Mouse (Mus musculus): ENCODE measurements at regions not wholly inside any gene's neighbourhood (a gene's known extent, or its start where the extent isn't known, plus 50 kb on each side); places are given as distances from the start of the nearest gene placed in this dataset.
A peak's percentile ranks its signal among the peaks of the same experiment; 100 is the strongest.

DNA sequence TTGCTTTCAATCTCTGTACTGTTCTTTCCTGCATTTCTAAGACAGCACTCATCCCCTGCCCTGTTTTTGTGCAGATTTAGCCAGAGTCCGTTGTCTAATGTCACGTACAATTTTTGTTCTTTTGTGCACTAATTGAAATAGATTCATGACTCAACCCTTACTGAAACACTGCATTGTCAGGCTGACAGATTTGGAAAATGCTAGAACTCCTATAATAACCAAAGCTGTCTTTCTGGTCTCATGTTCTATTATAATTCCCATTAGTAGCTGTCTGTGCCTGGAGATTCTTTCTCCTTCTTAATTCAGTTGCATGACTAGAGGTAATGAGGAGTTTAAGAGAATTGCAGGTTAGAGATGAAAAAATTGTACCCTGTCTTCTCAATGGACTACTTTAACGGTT is 158.6 kb downstream of the Edn1 start:
- no peaks in the 10 kb centered on the region for H3K4me1 ChIP-seq (ENCODE audit: control insufficient read depth, insufficient read depth, low read length)
- no peak overlapping the region for H3K4me3 ChIP-seq (ENCODE audit: low read depth, low read length)
- no peak overlapping the region for H3K4me2 ChIP-seq (ENCODE audit: low read depth, low read length)
- DNase-seq (ENCODE audit: low spot score) (no peak), ATAC-seq (replicated peaks; ENCODE audit: insufficient number of reproducible peaks, low FRiP score, low TSS enrichment, low read depth) (no peak)
- H3K9me3 ChIP-seq (replicated peaks; ENCODE audit: control insufficient read depth, low read length) = no peaks in the 10 kb centered on the region
- H3K27me3 ChIP-seq (ENCODE audit: control insufficient read depth, insufficient read depth, low read length) = no peaks in the 10 kb centered on the region
- no peak overlapping the region for H3K27ac ChIP-seq (replicated peaks; ENCODE audit: low read depth, low read length)
- no peak overlapping the region for H3K9ac ChIP-seq (replicated peaks; ENCODE audit: low read length)
- no peaks in the 10 kb centered on the region for H3K36me3 ChIP-seq (replicated peaks; ENCODE audit: control insufficient read depth, insufficient read depth, low read depth, low read length)
- WGBS = 74% methylated on average over 3 of the region's 3 CpGs

DNA sequence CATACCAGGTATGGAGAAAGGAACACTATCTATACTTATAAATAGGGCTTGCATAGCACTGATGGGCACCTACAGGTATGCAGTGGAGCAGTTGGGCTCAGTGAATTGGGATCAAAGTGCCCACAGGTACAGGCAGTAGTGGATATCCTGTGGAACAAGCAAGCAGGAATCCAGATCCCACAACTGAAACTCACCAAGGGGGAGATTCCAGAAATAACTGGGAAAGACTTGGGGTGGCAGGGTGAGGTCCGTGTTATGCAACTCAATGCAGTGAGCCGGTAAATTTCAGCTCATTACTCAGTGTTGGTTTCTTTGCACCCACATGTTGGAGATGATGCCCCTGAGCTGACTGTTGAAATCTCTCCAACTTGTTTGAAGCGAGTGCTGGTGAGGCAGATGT is 177.5 kb downstream of the Edn1 start:
- 84% methylated on average over 3 of the region's 3 CpGs for WGBS

DNA sequence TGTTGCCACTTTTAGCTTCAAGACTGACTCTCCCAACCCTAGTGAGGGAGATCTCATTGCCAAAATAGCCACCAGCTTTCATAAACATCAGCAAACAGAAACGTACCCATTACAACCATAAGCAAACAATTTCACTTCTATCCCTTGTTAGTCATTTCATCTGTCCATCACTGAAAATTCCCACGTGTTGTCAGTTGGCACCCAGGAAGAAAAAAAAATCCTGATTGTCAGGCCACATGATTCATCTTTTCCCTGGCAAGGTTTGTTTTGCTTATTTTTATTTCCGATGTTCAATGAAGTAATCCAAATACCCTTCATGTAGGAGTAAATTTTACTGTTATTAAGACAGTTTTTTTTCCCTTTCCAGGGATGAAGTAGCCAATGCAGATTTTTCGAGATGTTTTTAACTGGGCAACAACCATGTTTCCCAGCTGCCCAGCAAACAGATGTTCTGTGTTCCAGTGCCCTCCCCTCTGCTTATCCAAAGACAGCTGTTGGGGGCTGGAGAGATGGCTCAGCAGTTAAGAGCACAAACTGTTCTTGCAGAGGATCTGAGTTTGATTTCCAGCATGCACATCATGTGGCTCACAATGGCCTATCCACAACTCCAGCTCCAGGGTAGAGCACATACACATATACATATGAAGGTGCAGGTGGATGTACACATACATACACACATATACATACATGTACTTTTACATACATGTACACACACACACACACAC is 189.3 kb upstream of the Phactr1 start:
- Histone ChIP-seq H3K36me3 (replicated peaks; ENCODE audit: control insufficient read depth, insufficient read depth, low read depth, low read length) (no peaks in the 10 kb centered on the region), H3K4me1 (ENCODE audit: control insufficient read depth, insufficient read depth, low read length) (no peaks in the 10 kb centered on the region), H3K27me3 (ENCODE audit: control insufficient read depth, insufficient read depth, low read length) (no peaks in the 10 kb centered on the region), H3K9ac (replicated peaks; ENCODE audit: low read length) (no peak overlapping the region), H3K4me2 (ENCODE audit: low read depth, low read length) (no peak overlapping the region), H3K9me3 (replicated peaks; ENCODE audit: control insufficient read depth, low read length) (no peaks in the 10 kb centered on the region), H3K4me3 (ENCODE audit: low read depth, low read length) (no peak overlapping the region), H3K27ac (replicated peaks; ENCODE audit: low read depth, low read length) (no peak overlapping the region)
- WGBS = 72% methylated on average over 4 of the region's 4 CpGs
- ATAC-seq (replicated peaks; ENCODE audit: insufficient number of reproducible peaks, low FRiP score, low TSS enrichment, low read depth) = no peak
- DNase-seq (ENCODE audit: low spot score) = no peak

More for the DNA sequence above, 177.5 kb downstream of the Edn1 start:
- Histone ChIP-seq H3K9ac (replicated peaks; ENCODE audit: low read length) (no peak overlapping the region), H3K27me3 (ENCODE audit: control insufficient read depth, insufficient read depth, low read length) (no peaks in the 10 kb centered on the region), H3K4me1 (ENCODE audit: control insufficient read depth, insufficient read depth, low read length) (no peaks in the 10 kb centered on the region), H3K4me3 (ENCODE audit: low read depth, low read length) (no peak overlapping the region), H3K36me3 (replicated peaks; ENCODE audit: control insufficient read depth, insufficient read depth, low read depth, low read length) (no peaks in the 10 kb centered on the region), H3K4me2 (ENCODE audit: low read depth, low read length) (no peak overlapping the region), H3K9me3 (replicated peaks; ENCODE audit: control insufficient read depth, low read length) (no peaks in the 10 kb centered on the region), H3K27ac (replicated peaks; ENCODE audit: low read depth, low read length) (no peak overlapping the region)
- no peak for ATAC-seq (replicated peaks; ENCODE audit: insufficient number of reproducible peaks, low FRiP score, low TSS enrichment, low read depth)
- DNase-seq (ENCODE audit: low spot score) = no peak

DNA sequence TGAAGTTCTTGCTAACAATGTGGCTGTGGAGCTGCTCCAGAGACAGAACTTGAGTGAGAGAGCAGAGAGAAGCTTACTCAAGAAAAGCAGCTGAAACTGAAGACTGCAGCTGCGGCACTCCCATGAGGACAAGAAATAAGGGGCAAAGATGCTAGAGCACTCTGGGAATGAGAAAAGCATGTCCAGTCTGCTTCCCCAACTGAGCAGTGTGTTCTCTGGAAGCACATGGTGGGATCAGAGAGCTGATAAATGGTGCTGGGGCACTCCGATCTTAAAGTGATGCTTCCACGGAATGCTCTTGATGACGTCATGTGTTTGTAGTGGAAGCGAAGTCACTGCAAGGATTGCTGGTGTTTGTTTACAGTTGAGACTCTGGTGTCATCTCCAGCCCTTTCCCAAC is 186.1 kb upstream of the Phactr1 start:
- no peak overlapping the region for H3K4me3 ChIP-seq (ENCODE audit: low read depth, low read length)
- DNase-seq (ENCODE audit: low spot score) (no peak), ATAC-seq (replicated peaks; ENCODE audit: insufficient number of reproducible peaks, low FRiP score, low TSS enrichment, low read depth) (no peak)
- H3K36me3 ChIP-seq (replicated peaks; ENCODE audit: control insufficient read depth, insufficient read depth, low read depth, low read length) = no peaks in the 10 kb centered on the region
- H3K9ac ChIP-seq (replicated peaks; ENCODE audit: low read length) = no peak overlapping the region
- no peak overlapping the region for H3K27ac ChIP-seq (replicated peaks; ENCODE audit: low read depth, low read length)
- H3K4me1 ChIP-seq (ENCODE audit: control insufficient read depth, insufficient read depth, low read length) = no peaks in the 10 kb centered on the region
- WGBS = 78% methylated on average over 5 of the region's 5 CpGs
- no peaks in the 10 kb centered on the region for H3K9me3 ChIP-seq (replicated peaks; ENCODE audit: control insufficient read depth, low read length)
- H3K4me2 ChIP-seq (ENCODE audit: low read depth, low read length) = no peak overlapping the region
- H3K27me3 ChIP-seq (ENCODE audit: control insufficient read depth, insufficient read depth, low read length) = no peaks in the 10 kb centered on the region

DNA sequence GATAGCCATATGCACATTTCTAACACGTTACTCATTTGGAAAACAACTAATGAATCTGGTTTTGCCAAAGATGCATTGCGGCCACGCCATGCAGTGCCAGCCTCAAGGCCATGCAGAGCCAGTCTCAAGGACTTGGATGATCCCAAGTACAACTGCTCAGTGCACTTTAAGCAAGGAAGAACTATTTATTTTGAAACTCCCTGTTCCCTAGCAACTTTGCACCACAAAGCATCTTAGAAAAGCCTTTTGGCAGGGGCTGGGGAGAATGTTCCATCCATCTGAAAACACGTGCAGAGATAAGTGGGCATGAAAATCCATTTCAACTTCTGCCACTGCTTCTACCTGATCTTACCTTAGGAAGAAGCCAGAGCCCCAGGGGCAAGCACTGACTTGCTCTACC is 182.1 kb upstream of the Phactr1 start:
- Histone ChIP-seq H3K4me1 (ENCODE audit: control insufficient read depth, insufficient read depth, low read length) (no peaks in the 10 kb centered on the region), H3K9me3 (replicated peaks; ENCODE audit: control insufficient read depth, low read length) (no peaks in the 10 kb centered on the region), H3K36me3 (replicated peaks; ENCODE audit: control insufficient read depth, insufficient read depth, low read depth, low read length) (no peaks in the 10 kb centered on the region), H3K4me3 (ENCODE audit: low read depth, low read length) (no peak overlapping the region), H3K27ac (replicated peaks; ENCODE audit: low read depth, low read length) (no peak overlapping the region), H3K4me2 (ENCODE audit: low read depth, low read length) (no peak overlapping the region), H3K27me3 (ENCODE audit: control insufficient read depth, insufficient read depth, low read length) (no peaks in the 10 kb centered on the region), H3K9ac (replicated peaks; ENCODE audit: low read length) (no peak overlapping the region)
- ATAC-seq (replicated peaks; ENCODE audit: insufficient number of reproducible peaks, low FRiP score, low TSS enrichment, low read depth) = no peak
- DNase-seq (ENCODE audit: low spot score) = peak; percentile 9
- 67% methylated on average over 4 of the region's 4 CpGs for WGBS

DNA sequence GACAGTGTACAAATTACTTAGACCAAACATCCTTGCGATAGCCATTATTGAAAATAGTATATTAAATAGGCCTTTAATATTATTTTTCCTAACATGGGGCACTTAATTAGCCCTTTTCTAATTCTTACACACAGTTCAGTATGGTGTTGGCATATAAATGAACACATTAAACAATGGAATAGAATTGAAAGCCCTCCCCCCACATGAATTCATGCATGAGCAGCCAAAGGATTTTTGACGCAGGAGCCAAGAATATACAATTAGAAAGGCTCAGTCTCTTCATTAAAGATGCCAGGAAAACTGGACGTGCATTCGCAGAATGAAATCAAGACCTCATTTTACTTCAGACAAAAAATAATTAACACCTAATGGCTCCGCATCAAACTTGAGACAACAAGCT is 172.9 kb upstream of the Phactr1 start:
- WGBS = 87% methylated on average over 5 of the region's 5 CpGs
- H3K4me1 ChIP-seq (ENCODE audit: control insufficient read depth, insufficient read depth, low read length) = no peaks in the 10 kb centered on the region
- H3K9me3 ChIP-seq (replicated peaks; ENCODE audit: control insufficient read depth, low read length) = no peaks in the 10 kb centered on the region
- H3K36me3 ChIP-seq (replicated peaks; ENCODE audit: control insufficient read depth, insufficient read depth, low read depth, low read length) = no peaks in the 10 kb centered on the region
- H3K9ac ChIP-seq (replicated peaks; ENCODE audit: low read length) = no peak overlapping the region
- no peaks in the 10 kb centered on the region for H3K27me3 ChIP-seq (ENCODE audit: control insufficient read depth, insufficient read depth, low read length)
- ATAC-seq (replicated peaks; ENCODE audit: insufficient number of reproducible peaks, low FRiP score, low TSS enrichment, low read depth) = no peak
- no peak for DNase-seq (ENCODE audit: low spot score)
- no peak overlapping the region for H3K4me2 ChIP-seq (ENCODE audit: low read depth, low read length)
- H3K4me3 ChIP-seq (ENCODE audit: low read depth, low read length) = no peak overlapping the region
- no peak overlapping the region for H3K27ac ChIP-seq (replicated peaks; ENCODE audit: low read depth, low read length)

DNA sequence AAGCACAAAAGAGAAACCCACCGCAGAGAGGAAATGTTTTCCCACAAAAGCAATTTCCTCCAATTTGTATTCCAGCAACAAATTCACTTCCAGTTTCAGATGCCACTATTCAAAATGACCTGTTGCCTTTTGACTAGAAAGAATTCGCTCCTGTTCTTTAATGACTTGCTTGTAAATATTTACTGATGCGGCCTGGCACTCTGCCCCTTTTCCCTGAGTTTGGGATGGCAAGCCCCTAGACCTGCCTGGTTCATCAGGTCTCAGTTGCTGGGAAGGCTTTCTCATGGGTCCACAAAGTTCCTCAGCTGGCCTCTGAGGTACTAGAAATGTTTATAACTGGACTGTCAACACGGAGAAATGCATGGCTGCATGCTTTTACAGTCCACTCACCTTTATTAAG is 161.7 kb upstream of the Phactr1 start:
- Histone ChIP-seq H3K4me3 (ENCODE audit: low read depth, low read length) (no peak overlapping the region), H3K27me3 (ENCODE audit: control insufficient read depth, insufficient read depth, low read length) (no peaks in the 10 kb centered on the region), H3K9me3 (replicated peaks; ENCODE audit: control insufficient read depth, low read length) (no peaks in the 10 kb centered on the region), H3K36me3 (replicated peaks; ENCODE audit: control insufficient read depth, insufficient read depth, low read depth, low read length) (no peaks in the 10 kb centered on the region), H3K27ac (replicated peaks; ENCODE audit: low read depth, low read length) (no peak overlapping the region), H3K9ac (replicated peaks; ENCODE audit: low read length) (no peak overlapping the region), H3K4me1 (ENCODE audit: control insufficient read depth, insufficient read depth, low read length) (no peaks in the 10 kb centered on the region), H3K4me2 (ENCODE audit: low read depth, low read length) (no peak overlapping the region)
- WGBS = 74% methylated on average over 4 of the region's 4 CpGs
- ATAC-seq (replicated peaks; ENCODE audit: insufficient number of reproducible peaks, low FRiP score, low TSS enrichment, low read depth) = no peak
- DNase-seq (ENCODE audit: low spot score) = no peak

DNA sequence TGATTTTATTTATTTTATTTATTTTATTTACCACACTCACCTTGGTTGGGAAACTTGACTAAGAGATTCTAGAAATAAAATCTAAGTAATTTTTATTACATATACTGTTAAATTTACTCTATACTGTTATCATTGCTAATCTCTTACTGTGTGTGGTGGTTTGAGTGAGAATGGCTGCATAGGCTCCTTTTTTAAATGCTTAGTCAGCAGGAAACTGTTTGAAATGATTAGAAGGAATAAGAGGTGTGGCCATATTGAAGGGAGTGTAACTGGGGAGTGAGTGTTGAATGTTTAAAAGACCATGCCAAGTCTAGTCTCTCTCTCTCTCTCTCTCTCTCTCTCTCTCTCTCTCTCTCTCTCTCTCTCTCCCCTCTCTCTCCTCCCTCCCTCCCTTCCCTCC is 157.9 kb upstream of the Phactr1 start:
- no peaks in the 10 kb centered on the region for H3K4me1 ChIP-seq (ENCODE audit: control insufficient read depth, insufficient read depth, low read length)
- ATAC-seq (replicated peaks; ENCODE audit: insufficient number of reproducible peaks, low FRiP score, low TSS enrichment, low read depth) (no peak), DNase-seq (ENCODE audit: low spot score) (no peak)
- no peak overlapping the region for H3K9ac ChIP-seq (replicated peaks; ENCODE audit: low read length)
- no peak overlapping the region for H3K27ac ChIP-seq (replicated peaks; ENCODE audit: low read depth, low read length)
- no peaks in the 10 kb centered on the region for H3K36me3 ChIP-seq (replicated peaks; ENCODE audit: control insufficient read depth, insufficient read depth, low read depth, low read length)
- no peaks in the 10 kb centered on the region for H3K9me3 ChIP-seq (replicated peaks; ENCODE audit: control insufficient read depth, low read length)
- no peaks in the 10 kb centered on the region for H3K27me3 ChIP-seq (ENCODE audit: control insufficient read depth, insufficient read depth, low read length)
- H3K4me2 ChIP-seq (ENCODE audit: low read depth, low read length) = no peak overlapping the region
- no peak overlapping the region for H3K4me3 ChIP-seq (ENCODE audit: low read depth, low read length)
